Mouse (Mus musculus) midbrain, embryonic 10.5 days (tissue): ENCODE results near the gene Ttc28. TPM values are rescaled to one million over a fixed set of nuclear protein-coding genes. Genes with fewer than 3 reads are reported as not detected.

Source experiments
- DNase-seq: peaks from one replicate; pipeline ENCODE4 v3.0.0-alpha.2; 2017; ENCODE audit warnings: low spot score
- H3K27ac ChIP-seq: fragments of 300-500 bp; sonication (generic); replicated peaks from 2 replicates; pipeline ENCODE4 v1.5.1; 2016; ENCODE audit warnings: mild to moderate bottlenecking
- H3K27me3 ChIP-seq: fragments of 300-500 bp; sonication (generic); 2 replicates; pipeline ENCODE4 v1.6.1; 2016; ENCODE audit warnings: low read depth, mild to moderate bottlenecking; ENCODE audit not compliant: poor library complexity, severe bottlenecking
- H3K36me3 ChIP-seq: fragments of 300-500 bp; sonication (generic); 2 replicates; pipeline ENCODE4 v1.6.1; 2016; ENCODE audit warnings: mild to moderate bottlenecking, moderate library complexity
- H3K4me1 ChIP-seq: fragments of 300-500 bp; sonication (generic); 2 replicates; pipeline ENCODE4 v1.6.1; 2016
- H3K4me3 ChIP-seq: fragments of 300-500 bp; sonication (generic); 2 replicates; pipeline ENCODE4 v1.5.1; 2016; ENCODE audit warnings: mild to moderate bottlenecking, moderate library complexity
- H3K9me3 ChIP-seq: fragments of 300-500 bp; sonication (generic); replicated peaks from 2 replicates; pipeline ENCODE4 v1.6.1; 2016; ENCODE audit warnings: mild to moderate bottlenecking
- WGBS: fragments of 180-500 bp; shearing (Covaris S2); methylation state at CpG from one replicate; pipeline ENCODE4 v1.1.7; 2016; 5-methylcytosine and 5-hydroxymethylcytosine counted together
- polyA plus RNA-seq: library from polyadenylated mRNA; unstranded; fragments of >200 nt; fragmentation: Nextera tagmentation; extraction: Ambion mirVana; gene quantifications from 2 replicates; pipeline ENCODE4 v1.2.1, GENCODE M21; 2016

The Ttc28 gene
- polyA plus RNA-seq, 1 experiment from 2014 or later = 9.4 TPM

- H3K27ac ChIP-seq = no peak overlapping the region
- no peaks in the 10 kb centered on the region for H3K27me3 ChIP-seq
- no peak for DNase-seq
- H3K36me3 ChIP-seq = peaks cover 42% of the 10 kb centered on the region
- no peak overlapping the region for H3K4me3 ChIP-seq
- WGBS = 96% methylated on average over 11 of the region's 11 CpGs
- H3K9me3 ChIP-seq = no peaks in the 10 kb centered on the region
- 0 out of 2 replicates have a peak, but pooled peaks cover 4% of the 10 kb centered on the region for H3K4me1 ChIP-seq
These were observed 408.9 kb downstream of the Ttc28 start for GRCm38 (mm10) chr5:111288486-111288885.

GRCm38 (mm10) chr5:111290071-111290470, 410.5 kb downstream of the Ttc28 start:
- H3K27me3 ChIP-seq = no peaks in the 10 kb centered on the region
- no peak overlapping the region for H3K4me3 ChIP-seq
- H3K36me3 ChIP-seq = peaks cover 28% of the 10 kb centered on the region
- H3K4me1 ChIP-seq = 0 out of 2 replicates have a peak, but pooled peaks cover 4% of the 10 kb centered on the region
- H3K27ac ChIP-seq = no peak overlapping the region
- H3K9me3 ChIP-seq = no peaks in the 10 kb centered on the region
- no peak for DNase-seq
- 86% methylated on average over 11 of the region's 11 CpGs for WGBS

DNA sequence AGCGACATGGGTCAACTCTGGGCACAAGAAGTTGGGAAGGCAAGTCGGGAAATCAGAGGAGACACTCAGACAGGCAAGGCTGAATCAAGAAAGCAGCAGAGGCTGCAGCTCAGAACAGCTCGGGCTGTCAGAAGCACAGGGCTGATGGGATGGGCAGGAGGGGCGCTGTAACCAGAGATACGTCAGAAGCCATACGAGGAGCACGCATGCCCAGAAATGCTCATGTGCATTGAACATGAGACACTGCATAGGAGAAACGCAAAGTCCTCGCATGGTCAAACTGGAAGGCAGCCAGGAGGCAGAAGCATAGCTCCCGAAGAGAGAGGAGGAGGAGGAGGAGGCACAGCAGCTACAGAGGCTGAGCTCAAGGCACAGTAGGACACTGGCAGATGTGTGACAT, 412.0 kb downstream of the Ttc28 start:
- Histone ChIP-seq H3K36me3 (peaks cover 13% of the 10 kb centered on the region), H3K9me3 (no peaks in the 10 kb centered on the region), H3K4me1 (0 out of 2 replicates have a peak, but pooled peaks cover 4% of the 10 kb centered on the region), H3K27me3 (no peaks in the 10 kb centered on the region), H3K27ac (no peak overlapping the region), H3K4me3 (no peak overlapping the region)
- 82% methylated on average over 10 of the region's 10 CpGs for WGBS
- DNase-seq = no peak

DNA sequence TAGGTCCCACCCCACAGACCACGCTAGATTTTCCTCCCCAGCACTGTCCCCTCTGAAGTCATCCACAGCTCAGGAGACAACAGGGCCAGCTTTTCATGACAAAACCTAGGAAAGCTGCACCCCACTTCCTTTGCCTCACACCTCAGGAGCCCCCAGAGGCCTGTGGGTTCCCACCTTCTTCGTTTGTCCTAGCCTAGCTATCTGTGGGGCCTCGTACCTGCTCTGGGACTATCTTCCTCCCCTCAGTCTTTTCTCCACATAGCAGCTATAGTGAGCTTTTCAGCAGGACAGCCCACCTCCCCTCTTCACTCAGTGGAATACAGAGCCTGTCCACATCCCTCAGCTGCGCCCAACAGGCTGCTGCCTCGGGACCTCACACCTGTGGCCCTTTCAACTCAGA, 418.2 kb downstream of the Ttc28 start:
- DNase-seq = no peak
- no peaks in the 10 kb centered on the region for H3K36me3 ChIP-seq
- peaks cover 7% of the 10 kb centered on the region for H3K4me1 ChIP-seq
- no peak overlapping the region for H3K4me3 ChIP-seq
- H3K27me3 ChIP-seq = no peaks in the 10 kb centered on the region
- no peak overlapping the region for H3K27ac ChIP-seq
- 79% methylated on average over 5 of the region's 5 CpGs for WGBS
- H3K9me3 ChIP-seq = no peaks in the 10 kb centered on the region

DNA sequence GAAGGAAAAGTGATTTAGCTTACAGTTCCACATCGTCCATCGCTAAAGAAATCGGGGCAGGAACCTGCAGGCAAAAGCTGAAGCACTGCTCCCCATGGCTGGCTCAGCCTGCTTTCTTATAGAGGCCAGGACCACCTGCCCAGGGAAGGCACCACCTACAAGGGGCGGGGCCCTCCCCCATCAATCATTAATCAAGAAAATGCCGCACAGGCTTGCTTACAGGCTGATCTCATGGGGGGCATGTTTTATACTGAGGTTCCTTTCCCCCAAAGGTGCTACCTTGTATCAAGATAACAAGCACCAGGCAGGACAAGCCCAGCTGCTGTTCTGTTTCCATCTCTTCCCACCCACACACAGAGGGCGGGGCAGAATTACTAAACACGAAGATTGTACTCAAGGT, 419.1 kb downstream of the Ttc28 start:
- WGBS = 59% methylated on average over 7 of the region's 7 CpGs
- Histone ChIP-seq H3K4me3 (no peak overlapping the region), H3K4me1 (peaks cover 7% of the 10 kb centered on the region), H3K27me3 (no peaks in the 10 kb centered on the region), H3K9me3 (no peaks in the 10 kb centered on the region), H3K36me3 (no peaks in the 10 kb centered on the region), H3K27ac (no peak overlapping the region)
- no peak for DNase-seq

GRCm38 (mm10) chr5:111300776-111301175, 421.2 kb downstream of the Ttc28 start:
- no peak overlapping the region for H3K27ac ChIP-seq
- H3K27me3 ChIP-seq = no peaks in the 10 kb centered on the region
- no peaks in the 10 kb centered on the region for H3K36me3 ChIP-seq
- WGBS = 86% methylated on average over 8 of the region's 8 CpGs
- peaks cover 7% of the 10 kb centered on the region for H3K4me1 ChIP-seq
- no peak overlapping the region for H3K4me3 ChIP-seq
- no peak for DNase-seq
- H3K9me3 ChIP-seq = peaks cover 2% of the 10 kb centered on the region; the same call in 1 of the 2 replicates

DNA sequence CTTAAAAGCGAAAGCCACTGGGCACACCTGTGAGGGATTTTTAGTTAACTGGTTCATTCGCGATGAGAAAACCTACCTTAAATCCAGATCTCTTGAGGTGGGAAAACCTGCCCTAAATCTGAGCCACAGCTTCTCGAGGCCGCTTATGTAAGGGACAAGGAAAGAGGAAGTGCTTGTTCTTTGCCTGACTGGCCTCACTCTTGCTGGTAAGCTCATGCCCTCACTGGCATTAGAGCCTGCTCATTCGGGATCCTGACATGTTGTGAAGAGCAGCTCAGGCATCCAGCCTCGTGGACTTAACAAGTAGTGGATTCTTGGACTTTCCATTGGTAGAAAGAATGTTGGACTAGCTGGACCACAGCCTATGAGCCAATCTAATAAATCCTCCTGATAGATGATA, 422.1 kb downstream of the Ttc28 start:
- Histone ChIP-seq H3K9me3 (peaks cover 2% of the 10 kb centered on the region; the same call in 1 of the 2 replicates), H3K27ac (no peak overlapping the region), H3K4me3 (no peak overlapping the region), H3K36me3 (no peaks in the 10 kb centered on the region), H3K27me3 (no peaks in the 10 kb centered on the region), H3K4me1 (peaks cover 7% of the 10 kb centered on the region)
- no peak for DNase-seq
- WGBS = 78% methylated on average over 7 of the region's 7 CpGs

- H3K27me3 ChIP-seq = no peaks in the 10 kb centered on the region
- DNase-seq = no peak
- peaks cover 3% of the 10 kb centered on the region for H3K4me1 ChIP-seq
- WGBS = 98% methylated on average over 3 of the region's 3 CpGs
- H3K36me3 ChIP-seq = no peaks in the 10 kb centered on the region
- H3K9me3 ChIP-seq = peaks cover 2% of the 10 kb centered on the region; the same call in 1 of the 2 replicates
- no peak overlapping the region for H3K27ac ChIP-seq
- no peak overlapping the region for H3K4me3 ChIP-seq
These were observed 425.1 kb downstream of the Ttc28 start for GRCm38 (mm10) chr5:111304730-111305129.

DNA sequence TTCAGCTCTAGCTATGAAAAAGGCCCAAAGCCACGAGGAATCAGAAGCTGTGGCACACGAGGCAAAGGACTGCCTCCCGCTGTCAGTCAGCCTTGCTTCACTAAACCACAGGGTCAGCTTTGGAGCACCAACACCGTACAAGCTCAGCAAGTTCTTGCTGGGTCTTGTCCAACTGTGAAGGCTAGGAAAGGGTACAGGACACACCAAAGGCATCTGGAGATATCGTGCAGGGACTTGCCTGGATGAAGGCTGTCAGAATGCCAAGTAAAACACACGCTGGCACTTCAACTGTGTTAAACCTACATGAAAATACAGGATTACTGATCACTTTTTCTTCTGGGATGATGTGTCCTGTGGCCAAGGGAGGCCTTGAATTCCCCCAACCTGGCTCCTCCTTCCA, 430.6 kb downstream of the Ttc28 start:
- Histone ChIP-seq H3K4me1 (no peaks in the 10 kb centered on the region), H3K27ac (no peak overlapping the region), H3K9me3 (peaks cover 11% of the 10 kb centered on the region; the same call in 1 of the 2 replicates), H3K27me3 (no peaks in the 10 kb centered on the region), H3K4me3 (no peak overlapping the region), H3K36me3 (no peaks in the 10 kb centered on the region)
- whole genome bisulfite sequencing = 85% methylated on average over 6 of the region's 6 CpGs
- no peak for DNase-seq

GRCm38 (mm10) chr5:111313833-111314232, 434.2 kb downstream of the Ttc28 start:
- Histone ChIP-seq H3K27me3 (no peaks in the 10 kb centered on the region), H3K27ac (no peak overlapping the region), H3K4me3 (no peak overlapping the region), H3K4me1 (no peaks in the 10 kb centered on the region), H3K9me3 (peaks cover 11% of the 10 kb centered on the region; the same call in 1 of the 2 replicates), H3K36me3 (no peaks in the 10 kb centered on the region)
- 94% methylated on average over 9 of the region's 9 CpGs for WGBS
- no peak for DNase-seq

DNA sequence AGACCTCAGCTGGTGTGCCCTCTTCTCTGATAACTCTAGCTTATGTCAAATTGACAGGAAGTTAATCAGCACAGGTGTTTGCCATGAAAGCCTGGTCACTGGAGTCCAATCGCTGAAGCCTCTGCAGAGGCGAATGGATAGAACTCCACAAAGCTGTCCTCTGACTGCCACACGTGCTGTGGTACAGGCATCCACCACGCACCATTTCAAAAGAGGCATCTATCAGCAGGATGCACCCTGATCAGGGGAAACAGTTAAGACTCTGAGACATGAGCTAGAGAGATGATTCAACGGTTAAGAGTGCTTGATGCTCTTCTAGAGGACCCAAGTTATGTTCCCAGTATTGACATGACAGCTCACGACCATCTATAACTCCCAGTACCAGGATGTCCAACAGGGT, 435.5 kb downstream of the Ttc28 start:
- WGBS = 90% methylated on average over 6 of the region's 6 CpGs
- Histone ChIP-seq H3K27me3 (no peaks in the 10 kb centered on the region), H3K9me3 (peaks cover 11% of the 10 kb centered on the region; the same call in 1 of the 2 replicates), H3K27ac (no peak overlapping the region), H3K4me3 (no peak overlapping the region), H3K36me3 (no peaks in the 10 kb centered on the region), H3K4me1 (no peaks in the 10 kb centered on the region)
- no peak for DNase-seq

GRCm38 (mm10) chr5:111317526-111317925, 437.9 kb downstream of the Ttc28 start:
- H3K4me3 ChIP-seq = no peak overlapping the region
- 94% methylated on average over 3 of the region's 3 CpGs for WGBS
- no peaks in the 10 kb centered on the region for H3K4me1 ChIP-seq
- H3K27ac ChIP-seq = no peak overlapping the region
- DNase-seq = no peak
- no peaks in the 10 kb centered on the region for H3K36me3 ChIP-seq
- no peaks in the 10 kb centered on the region for H3K27me3 ChIP-seq
- peaks cover 11% of the 10 kb centered on the region; the same call in 1 of the 2 replicates for H3K9me3 ChIP-seq

- 0 out of 2 replicates have a peak, but pooled peaks cover 5% of the 10 kb centered on the region for H3K9me3 ChIP-seq
- no peaks in the 10 kb centered on the region for H3K27me3 ChIP-seq
- DNase-seq = no peak
- no peaks in the 10 kb centered on the region for H3K4me1 ChIP-seq
- H3K36me3 ChIP-seq = no peaks in the 10 kb centered on the region
- WGBS = 59% methylated on average over 1 of the region's 1 CpGs
- H3K4me3 ChIP-seq = no peak overlapping the region
- no peak overlapping the region for H3K27ac ChIP-seq
These were observed 439.3 kb downstream of the Ttc28 start for GRCm38 (mm10) chr5:111318946-111319345.

DNA sequence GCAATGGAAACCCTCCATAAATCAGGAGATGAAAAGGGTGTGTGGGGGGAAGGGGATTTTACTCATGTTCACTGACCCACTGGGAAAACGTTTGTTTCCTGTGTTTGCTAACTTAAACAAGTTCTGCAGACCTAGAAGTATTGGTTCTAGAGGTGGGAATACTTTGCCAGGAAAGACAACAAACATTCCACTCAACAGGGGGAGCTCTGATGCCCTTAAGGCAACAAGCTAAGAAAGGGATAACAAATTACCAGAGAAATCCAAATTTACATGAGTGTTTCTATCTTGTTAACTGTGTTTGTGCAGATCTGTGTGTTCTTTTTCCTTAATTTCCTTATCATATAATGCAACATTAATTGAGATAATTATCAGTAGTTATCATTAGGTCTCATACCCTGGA, 446.2 kb downstream of the Ttc28 start:
- Histone ChIP-seq H3K4me3 (no peak overlapping the region), H3K27me3 (no peaks in the 10 kb centered on the region), H3K4me1 (peaks cover 11% of the 10 kb centered on the region), H3K9me3 (no peaks in the 10 kb centered on the region; the same call in 1 of the 2 replicates), H3K27ac (no peak overlapping the region), H3K36me3 (no peaks in the 10 kb centered on the region)
- DNase-seq = no peak
- WGBS = 26% methylated on average over 1 of the region's 1 CpGs
